Mouse (Mus musculus): Measurements from ENCODE around the gene Bst2. TPM values are rescaled to one million over a fixed set of nuclear protein-coding genes. Genes with fewer than 3 reads are reported as not detected.

Gene Bst2
- polyA plus RNA-seq, 1 experiment from 2014 or later: 23.4 TPM

DNA sequence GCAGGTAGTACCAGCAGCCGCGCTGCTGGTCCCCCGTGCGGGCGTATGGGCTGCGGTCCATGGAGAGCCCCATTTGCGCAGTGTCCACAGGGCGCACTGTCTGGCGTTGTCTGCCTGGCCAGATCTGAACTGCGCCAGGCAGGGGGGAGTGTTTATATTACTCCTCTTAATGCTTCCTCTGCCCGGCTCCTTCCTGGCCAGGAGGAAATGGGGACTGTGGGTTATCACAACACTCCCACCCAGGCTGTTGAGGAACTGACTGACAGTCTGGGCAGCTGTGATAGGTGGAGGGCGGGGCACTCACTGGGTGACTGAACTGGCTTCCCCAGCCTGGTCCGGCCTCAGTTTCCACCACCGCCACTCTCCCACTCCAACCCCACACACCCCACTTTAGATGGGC lies 25.6 kb downstream of the Bst2 start, which contains the start of gene Plvap:
Gene Plvap (minus strand): TSS at position 109 of the 400 bp plus-strand sequence.
- no peak within 1 kb of the TSS for H3K4me3 ChIP-seq
- H3K36me3 ChIP-seq: no peaks in the 10 kb centered on the region
- no peaks in the 10 kb centered on the region for H3K9me3 ChIP-seq
- H3K4me2 ChIP-seq: no peak within 1 kb of the TSS
- ATAC-seq (ENCODE audit: low read depth): no peak
- peaks cover 51% of the 10 kb centered on the region for H3K27me3 ChIP-seq
- H3K4me1 ChIP-seq (replicated peaks): peaks cover 15% of the 10 kb centered on the region
- WGBS: 62% methylated on average over 14 of the region's 14 CpGs
- H3K27ac ChIP-seq (replicated peaks): no peak within 1 kb of the TSS
- H3K9ac ChIP-seq: 0 out of 2 replicates have a peak within 1 kb of the TSS, but pooled peaks have one; percentile 22

DNA sequence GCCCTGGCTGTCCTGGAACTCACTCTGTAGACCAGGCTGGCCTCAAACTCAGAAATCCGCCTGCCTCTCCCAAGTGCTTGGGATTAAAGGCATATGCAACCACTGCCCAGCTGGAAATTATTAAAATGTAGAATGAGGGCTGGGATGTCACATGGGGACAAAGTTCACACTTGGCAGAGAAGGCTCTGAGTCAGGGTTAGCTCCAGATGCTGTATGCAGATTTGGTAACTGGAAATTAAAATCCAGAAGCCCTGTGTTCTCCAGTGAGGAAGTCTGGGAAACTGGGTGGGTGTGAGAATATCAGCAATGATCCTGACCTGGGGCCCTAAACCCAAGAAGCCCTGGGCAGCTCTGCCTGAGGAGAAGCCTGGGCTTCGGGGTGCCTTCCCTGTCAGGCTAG lies 27.9 kb downstream of the Bst2 start:
- peaks cover 69% of the 10 kb centered on the region for H3K27me3 ChIP-seq
- H3K4me2 ChIP-seq: no peak overlapping the region

DNA sequence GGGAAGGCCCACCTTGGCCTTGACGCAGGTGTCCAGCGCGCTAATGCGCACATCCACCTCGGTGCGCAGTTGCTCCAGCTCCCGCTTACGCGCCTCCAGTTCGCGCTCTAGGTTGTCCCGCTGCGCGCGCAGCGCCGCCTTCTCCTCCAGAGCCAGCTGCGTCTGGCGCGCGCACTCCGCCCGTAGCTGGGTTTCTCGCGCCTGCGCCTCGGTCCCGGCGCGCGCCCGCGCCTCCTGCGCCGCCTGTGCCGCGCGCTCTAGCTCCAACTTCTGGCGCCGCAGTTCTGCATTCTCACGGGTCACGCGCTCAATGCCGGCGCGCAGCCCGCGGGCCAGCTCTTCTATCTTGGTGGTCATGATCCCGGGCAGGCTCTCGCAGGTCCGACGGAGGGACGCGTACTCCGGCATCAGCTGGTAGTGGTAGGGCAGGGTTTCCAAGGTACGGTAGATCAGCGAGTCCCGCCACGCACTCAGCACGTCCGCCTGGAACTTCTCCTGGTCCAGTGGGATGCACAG lies 29.6 kb downstream of the Bst2 start:
- Histone ChIP-seq H3K27ac (replicated peaks) (no peak overlapping the region), H3K9me3 (no peaks in the 10 kb centered on the region), H3K4me2 (peak overlapping the region; percentile 64), H3K9ac (peak overlapping the region; percentile 62), H3K4me1 (replicated peaks) (peaks cover 13% of the 10 kb centered on the region), H3K36me3 (no peaks in the 10 kb centered on the region), H3K27me3 (peaks cover 69% of the 10 kb centered on the region), H3K4me3 (peak overlapping the region; percentile 37)
- peak; percentile 78 for ATAC-seq (ENCODE audit: low read depth)
- WGBS: under 1% methylated on average over 52 of the region's 61 CpGs

More for the DNA sequence above, 27.9 kb downstream of the Bst2 start:
- Histone ChIP-seq H3K27ac (replicated peaks) (no peak overlapping the region), H3K9ac (no peak overlapping the region), H3K4me1 (replicated peaks) (peaks cover 13% of the 10 kb centered on the region), H3K4me3 (no peak overlapping the region), H3K36me3 (no peaks in the 10 kb centered on the region), H3K9me3 (no peaks in the 10 kb centered on the region)
- ATAC-seq (ENCODE audit: low read depth): no peak
- WGBS: 55% methylated on average over 2 of the region's 2 CpGs

DNA sequence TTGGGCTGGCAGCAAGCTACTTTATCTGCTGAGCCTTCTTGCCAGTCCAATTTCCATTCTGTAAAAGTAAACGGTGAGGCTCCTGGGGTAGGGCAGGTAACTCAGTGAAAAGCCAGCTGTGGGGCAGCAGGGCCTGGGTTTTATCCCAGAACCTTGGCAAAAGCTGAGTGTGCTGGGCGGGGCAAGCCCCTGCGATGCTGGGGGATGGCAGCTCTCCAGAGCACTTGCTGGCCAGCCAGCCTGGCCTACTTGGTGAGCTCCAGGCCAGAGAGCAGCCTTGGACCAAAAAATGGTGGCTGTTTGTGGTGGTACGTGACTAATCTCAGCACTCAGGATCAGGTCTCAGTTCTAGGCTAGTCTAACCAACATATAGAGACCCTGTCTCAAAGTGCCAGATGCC lies 31.3 kb downstream of the Bst2 start:
- WGBS: 91% methylated on average over 4 of the region's 4 CpGs
- Histone ChIP-seq H3K27me3 (peaks cover 60% of the 10 kb centered on the region), H3K9me3 (no peaks in the 10 kb centered on the region), H3K27ac (replicated peaks) (no peak overlapping the region), H3K36me3 (no peaks in the 10 kb centered on the region), H3K4me3 (no peak overlapping the region), H3K4me2 (no peak overlapping the region), H3K4me1 (replicated peaks) (peaks cover 13% of the 10 kb centered on the region), H3K9ac (no peak overlapping the region)
- ATAC-seq (ENCODE audit: low read depth): no peak

DNA sequence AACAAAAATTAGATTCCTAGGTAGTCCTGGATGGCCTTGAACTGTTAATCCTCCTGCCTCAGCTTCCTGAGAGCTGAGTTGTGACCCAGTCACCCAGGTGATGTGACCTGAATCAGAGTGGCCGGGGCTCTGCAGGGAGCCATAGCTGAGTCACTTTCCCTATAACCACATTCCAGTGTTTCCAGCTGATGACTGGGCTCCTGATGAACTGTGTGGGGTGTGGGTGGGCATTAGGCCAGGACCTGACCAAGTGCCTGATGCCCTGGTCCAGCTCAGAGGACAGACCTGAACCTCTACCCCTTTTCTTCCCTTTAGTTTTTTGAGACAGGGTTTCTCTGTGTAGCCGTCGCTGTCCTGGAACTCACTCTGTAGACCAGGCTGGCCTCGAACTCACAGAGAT lies 31.9 kb downstream of the Bst2 start:
- Histone ChIP-seq H3K27ac (replicated peaks) (no peak overlapping the region), H3K9ac (no peak overlapping the region), H3K4me1 (replicated peaks) (peaks cover 13% of the 10 kb centered on the region), H3K4me2 (no peak overlapping the region), H3K9me3 (no peaks in the 10 kb centered on the region), H3K27me3 (peaks cover 54% of the 10 kb centered on the region), H3K4me3 (no peak overlapping the region), H3K36me3 (no peaks in the 10 kb centered on the region)
- WGBS: 95% methylated on average over 4 of the region's 4 CpGs
- no peak for ATAC-seq (ENCODE audit: low read depth)

DNA sequence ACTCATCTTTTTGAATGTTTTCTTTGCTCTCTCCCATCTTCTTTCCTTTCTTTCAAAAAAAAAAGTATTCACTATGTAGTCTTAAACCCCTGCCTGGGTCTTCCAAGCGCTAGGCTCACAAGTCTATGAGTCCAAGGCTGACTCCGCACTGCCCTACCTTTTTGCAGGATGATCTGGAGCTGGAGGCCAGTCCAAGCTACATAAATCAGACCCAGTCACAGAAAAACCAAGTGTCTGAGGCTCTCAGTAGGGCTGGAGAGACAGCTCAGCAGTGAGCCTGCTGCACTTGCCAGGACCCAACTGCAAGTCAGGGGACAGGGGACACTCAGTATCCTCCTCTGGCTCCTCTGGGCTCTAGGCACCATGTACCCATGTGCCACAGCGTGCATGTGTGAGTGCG lies 32.9 kb downstream of the Bst2 start:
- Histone ChIP-seq H3K4me2 (no peak overlapping the region), H3K27me3 (peaks cover 44% of the 10 kb centered on the region), H3K4me1 (replicated peaks) (peaks cover 14% of the 10 kb centered on the region), H3K27ac (replicated peaks) (no peak overlapping the region), H3K9ac (no peak overlapping the region), H3K4me3 (no peak overlapping the region), H3K9me3 (no peaks in the 10 kb centered on the region), H3K36me3 (no peaks in the 10 kb centered on the region)
- ATAC-seq (ENCODE audit: low read depth): no peak
- 90% methylated on average over 4 of the region's 4 CpGs for WGBS

DNA sequence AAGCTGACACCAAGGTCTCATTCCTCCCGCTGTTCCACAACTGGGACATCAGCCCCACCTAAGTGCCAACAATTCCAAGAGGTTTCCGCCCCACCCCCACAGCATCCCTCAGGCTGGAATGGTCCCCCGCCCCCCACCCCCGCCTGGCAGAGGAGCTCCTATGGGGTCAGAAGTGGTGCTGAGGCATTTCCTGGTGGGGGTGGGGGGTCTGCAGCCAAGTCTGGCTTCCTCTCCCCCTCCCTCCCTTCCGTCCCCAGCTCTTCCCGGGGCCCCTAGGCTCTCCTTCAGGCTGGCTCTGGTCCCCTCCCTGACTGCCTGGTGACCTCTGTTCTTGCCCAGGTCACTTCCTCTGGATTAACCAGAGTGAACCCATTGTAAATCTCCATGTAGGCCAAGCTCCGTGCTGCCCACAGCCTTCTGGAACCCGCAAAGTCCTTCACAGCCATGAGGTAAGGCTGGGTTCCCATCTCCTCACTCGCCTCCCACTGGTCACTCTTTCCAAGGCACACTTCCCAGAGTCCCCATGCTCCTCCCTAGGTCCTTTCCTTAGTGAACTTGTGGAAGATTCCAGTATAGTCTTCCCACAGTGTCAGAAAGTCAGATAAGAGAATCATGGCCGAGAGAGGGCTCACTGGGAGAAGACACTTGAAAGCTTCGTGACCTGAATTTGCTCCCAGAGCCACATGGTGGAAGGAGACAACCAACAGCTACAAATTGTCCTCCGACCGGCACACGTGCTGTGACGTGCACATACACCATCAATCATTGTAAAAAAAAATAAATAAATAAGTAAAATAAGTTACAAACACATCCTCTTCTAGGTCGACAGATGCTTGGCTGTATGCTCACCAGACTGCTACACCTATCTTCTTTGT lies 38.2 kb downstream of the Bst2 start:
- no peaks in the 10 kb centered on the region for H3K9me3 ChIP-seq
- no peaks in the 10 kb centered on the region for H3K27me3 ChIP-seq
- 37% methylated on average over 16 of the region's 16 CpGs for WGBS
- H3K36me3 ChIP-seq: peaks cover 2% of the 10 kb centered on the region; the same call in 1 of the 2 replicates
- ATAC-seq (ENCODE audit: low read depth): no peak
- peaks cover 31% of the 10 kb centered on the region for H3K4me1 ChIP-seq (replicated peaks)
- no peak overlapping the region for H3K4me2 ChIP-seq
- no peak overlapping the region for H3K27ac ChIP-seq (replicated peaks)
- no peak overlapping the region for H3K4me3 ChIP-seq
- no peak overlapping the region for H3K9ac ChIP-seq

DNA sequence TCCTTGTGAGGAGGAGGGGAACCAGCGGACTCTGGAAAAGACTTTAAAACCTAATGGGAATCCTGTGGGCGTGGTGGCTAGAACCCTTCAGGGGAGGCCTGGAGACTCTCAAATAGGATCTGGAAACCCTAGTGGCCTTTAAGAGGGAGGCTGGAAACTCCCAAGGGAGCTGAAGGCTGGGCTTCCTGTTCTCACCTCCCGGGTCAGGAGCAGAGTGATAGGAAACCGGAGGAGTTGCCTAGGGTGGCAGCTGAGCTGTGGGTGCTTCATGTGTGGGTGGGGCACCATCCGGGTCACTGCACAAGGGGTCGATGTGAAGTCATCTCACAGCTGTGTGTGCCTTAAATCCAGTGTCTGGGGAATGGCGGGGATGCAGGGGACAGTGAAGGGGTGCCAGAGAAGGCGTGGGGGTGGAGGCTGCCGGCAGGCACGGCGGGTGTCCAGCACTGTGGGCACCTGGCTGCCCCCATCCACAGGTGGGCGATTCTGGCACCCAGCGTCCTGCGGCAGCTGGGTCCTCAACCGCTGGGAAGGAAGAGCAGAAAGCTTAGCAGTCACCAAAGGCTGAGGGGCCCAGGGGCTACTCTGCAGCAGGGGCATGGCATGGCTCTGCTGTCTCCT lies 39.3 kb downstream of the Bst2 start:
- peaks cover 31% of the 10 kb centered on the region for H3K4me1 ChIP-seq (replicated peaks)
- H3K9me3 ChIP-seq: no peaks in the 10 kb centered on the region
- H3K27me3 ChIP-seq: no peaks in the 10 kb centered on the region
- no peak overlapping the region for H3K4me3 ChIP-seq
- no peak overlapping the region for H3K4me2 ChIP-seq
- no peak overlapping the region for H3K9ac ChIP-seq
- ATAC-seq (ENCODE audit: low read depth): no peak
- 27% methylated on average over 15 of the region's 15 CpGs for WGBS
- peaks cover 10% of the 10 kb centered on the region; the same call in 1 of the 2 replicates for H3K36me3 ChIP-seq
- no peak overlapping the region for H3K27ac ChIP-seq (replicated peaks)

DNA sequence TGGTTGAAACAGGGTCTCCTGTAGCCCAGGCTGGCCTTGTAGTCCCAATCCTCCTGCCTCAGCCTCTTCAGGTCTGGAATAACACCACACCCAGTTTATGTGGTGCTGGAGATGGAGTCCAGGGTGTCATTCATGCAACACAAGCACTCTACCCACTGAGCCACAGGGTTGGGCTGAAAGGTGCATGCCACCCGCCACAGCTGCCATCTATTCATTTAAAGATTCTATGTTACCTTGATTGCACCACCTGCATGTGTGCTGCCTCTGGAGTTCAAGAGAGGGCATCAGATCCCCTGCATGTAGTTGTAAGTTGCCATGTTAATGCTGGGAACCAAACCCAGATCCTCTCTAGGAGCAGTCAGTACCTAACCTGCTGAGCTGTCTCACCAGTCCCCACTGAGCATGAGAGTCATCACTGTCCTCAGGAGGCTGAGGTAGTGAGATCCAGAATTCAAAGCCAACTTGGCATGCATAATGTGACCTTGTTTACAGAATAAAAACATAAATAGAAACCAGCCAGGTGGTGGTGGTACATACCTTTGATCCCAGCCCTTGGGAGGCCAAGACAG lies 40.1 kb downstream of the Bst2 start:
- Histone ChIP-seq H3K4me3 (no peak overlapping the region), H3K27ac (replicated peaks) (no peak overlapping the region), H3K9me3 (no peaks in the 10 kb centered on the region), H3K4me2 (no peak overlapping the region), H3K9ac (no peak overlapping the region), H3K4me1 (replicated peaks) (peaks cover 31% of the 10 kb centered on the region), H3K36me3 (peaks cover 18% of the 10 kb centered on the region), H3K27me3 (no peaks in the 10 kb centered on the region)
- no peak for ATAC-seq (ENCODE audit: low read depth)
- 96% methylated on average over 1 of the region's 1 CpGs for WGBS

DNA sequence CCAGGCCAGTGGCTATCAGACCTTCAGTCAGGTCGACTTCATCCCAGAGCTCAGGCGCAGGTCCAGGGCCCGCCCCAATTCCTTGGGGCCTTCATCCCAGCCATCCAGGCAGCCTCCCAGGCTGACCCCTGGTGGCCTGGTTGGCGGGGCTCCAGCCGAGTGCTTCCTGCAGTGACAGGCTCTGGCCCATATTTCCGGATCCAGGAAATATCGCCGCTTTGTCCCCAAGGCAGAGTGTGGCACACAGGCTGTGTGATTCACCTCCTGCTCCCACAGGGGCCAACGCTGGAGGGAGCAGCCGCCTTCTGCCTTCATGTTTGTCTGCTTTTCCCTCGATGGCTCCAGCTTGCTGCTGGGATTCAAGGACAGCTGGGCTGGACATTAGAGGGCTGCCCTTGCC lies 40.8 kb downstream of the Bst2 start:
- no peak overlapping the region for H3K4me2 ChIP-seq
- H3K36me3 ChIP-seq: peaks cover 25% of the 10 kb centered on the region
- no peak for ATAC-seq (ENCODE audit: low read depth)
- H3K27me3 ChIP-seq: no peaks in the 10 kb centered on the region
- H3K27ac ChIP-seq (replicated peaks): peak overlapping the region; percentile 64
- H3K9ac ChIP-seq: peak overlapping the region; percentile 22; the same call in 1 of the 2 replicates
- no peak overlapping the region for H3K4me3 ChIP-seq
- H3K4me1 ChIP-seq (replicated peaks): peaks cover 31% of the 10 kb centered on the region
- H3K9me3 ChIP-seq: no peaks in the 10 kb centered on the region
- 41% methylated on average over 11 of the region's 11 CpGs for WGBS

DNA sequence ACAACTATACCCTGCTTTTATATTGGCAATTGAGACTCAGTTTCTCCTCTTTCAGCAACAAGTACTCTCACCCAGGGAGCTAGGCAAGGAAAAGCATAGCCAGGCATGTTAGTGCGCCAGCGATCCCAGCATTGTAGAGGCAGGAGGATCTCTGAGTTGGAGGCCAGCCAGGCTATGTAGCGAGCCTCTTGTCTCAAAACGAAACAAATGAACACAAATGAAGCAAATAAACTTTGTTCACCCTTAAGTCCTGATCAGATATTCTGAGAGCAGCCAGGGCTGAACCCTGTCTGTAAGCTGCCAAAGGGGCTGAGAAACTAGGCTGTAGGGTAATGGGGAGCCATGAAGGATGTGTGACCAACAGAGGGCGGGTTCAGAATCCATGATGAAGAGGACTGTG lies 41.4 kb downstream of the Bst2 start:
- Histone ChIP-seq H3K27me3 (no peaks in the 10 kb centered on the region), H3K27ac (replicated peaks) (peak overlapping the region; percentile 64; the same call in 1 of the 2 replicates)

DNA sequence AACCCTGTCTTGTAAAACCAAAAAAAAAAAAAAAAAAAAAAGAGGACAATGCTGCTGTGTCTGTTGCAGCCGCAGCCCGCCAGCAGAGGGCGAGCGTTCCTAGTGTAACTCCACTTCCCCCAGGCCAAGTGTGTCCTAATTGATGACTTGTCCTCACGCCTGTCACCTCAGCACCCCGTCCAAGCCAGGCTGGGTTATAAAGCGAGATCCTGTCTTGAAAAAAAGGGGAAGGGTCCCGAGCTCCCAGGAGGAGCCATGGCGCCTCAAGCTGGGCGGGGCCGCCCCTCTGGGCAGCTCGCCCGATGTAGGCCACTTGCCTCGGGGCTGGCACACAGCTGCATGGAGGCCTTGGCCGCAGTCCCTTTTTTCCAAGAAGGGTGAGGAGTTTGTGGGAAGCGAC lies 42.2 kb downstream of the Bst2 start:
- Histone ChIP-seq H3K9ac (no peak overlapping the region), H3K4me1 (replicated peaks) (peaks cover 32% of the 10 kb centered on the region), H3K27me3 (no peaks in the 10 kb centered on the region), H3K4me3 (no peak overlapping the region), H3K36me3 (peaks cover 40% of the 10 kb centered on the region), H3K9me3 (no peaks in the 10 kb centered on the region), H3K4me2 (0 out of 2 replicates have a peak overlapping the region, but pooled peaks have one; percentile 20), H3K27ac (replicated peaks) (no peak overlapping the region)
- 20% methylated on average over 16 of the region's 16 CpGs for WGBS
- peak; percentile 51 for ATAC-seq (ENCODE audit: low read depth)

More for the DNA sequence above, 41.4 kb downstream of the Bst2 start:
- no peak overlapping the region for H3K4me3 ChIP-seq
- H3K36me3 ChIP-seq: peaks cover 32% of the 10 kb centered on the region
- no peak for ATAC-seq (ENCODE audit: low read depth)
- 96% methylated on average over 5 of the region's 5 CpGs for WGBS
- peaks cover 31% of the 10 kb centered on the region for H3K4me1 ChIP-seq (replicated peaks)
- H3K4me2 ChIP-seq: no peak overlapping the region
- H3K9me3 ChIP-seq: no peaks in the 10 kb centered on the region
- peak overlapping the region; percentile 22; the same call in 1 of the 2 replicates for H3K9ac ChIP-seq
